ENCODE assay signal across 18 mouse cellular contexts in genomic region chr12:79769763-79770162, GRCm38 (mm10).
"Had no signal": no experiment of that assay in that cellular context is flagged by ENCODE, and none has a peak within 500 bp of the region (broad histone marks: within the 10 kb centered on the region; RNA-seq: fewer than 3 reads in every experiment).

No protein-coding gene starts in this region.

- H3K4me2 ChIP-seq: kidney, embryonic 15.5 days; limb, embryonic 15.5 days; lung, embryonic 14.5 days; neural tube, embryonic 12.5 days; stomach, embryonic 15.5 days had no signal

- H3K27ac ChIP-seq: kidney, embryonic 15.5 days; left cerebral cortex, adult 2 months; limb, embryonic 15.5 days; neural tube, embryonic 12.5 days had no signal

- H3K9me3 ChIP-seq: kidney, embryonic 15.5 days; limb, embryonic 15.5 days; neural tube, embryonic 12.5 days; stomach, embryonic 15.5 days had no signal

- H3K27me3 ChIP-seq: kidney, embryonic 15.5 days; limb, embryonic 15.5 days; neural tube, embryonic 12.5 days; stomach, embryonic 15.5 days had no signal

- DNase-seq: kidney, adult 2 months; kidney, postnatal 14 days; lung, embryonic 14.5 days; lung, postnatal 10 days; lung, postnatal 4 days; midbrain, embryonic 14.5 days; retina, postnatal 1 day; right cerebral cortex, postnatal 4 days; spleen, adult 18-20 months; thymus, adult 2 months; thymus, postnatal 25 days had no signal

- H3K9ac ChIP-seq: kidney, embryonic 15.5 days; limb, embryonic 15.5 days; lung, embryonic 14.5 days; neural tube, embryonic 12.5 days; stomach, embryonic 15.5 days had no signal

- H3K36me3 ChIP-seq: kidney, embryonic 15.5 days; limb, embryonic 15.5 days; neural tube, embryonic 12.5 days; stomach, embryonic 15.5 days had no signal

- H3K4me3 ChIP-seq: kidney, embryonic 15.5 days; left cerebral cortex, adult 2 months; limb, embryonic 15.5 days; myocyte; neural tube, embryonic 12.5 days; stomach, embryonic 15.5 days had no signal

- ATAC-seq: intestine, embryonic 16.5 days had no signal

- H3K4me1 ChIP-seq: neural tube, embryonic 12.5 days had no signal
